Mouse (Mus musculus) neural tube, embryonic 15.5 days (tissue): ENCODE results near the gene 2610008E11Rik. TPM values are rescaled to one million over a fixed set of nuclear protein-coding genes. Genes with fewer than 3 reads are reported as not detected.
"Not testable (repeated sequence)": the region's sequence is repeated elsewhere in the genome, so short reads cannot be mapped to it uniquely, and the experiment has no call there.

Experiments used
- ATAC-seq: fragments of 200-750 bp; cut with Nextera tagmentation; 2 replicates; pipeline ENCODE4 v1.8.0; 2017; ENCODE audit warnings: mild to moderate bottlenecking, moderate TSS enrichment, moderate library complexity; ENCODE audit not compliant: low FRiP score
- H3K27ac ChIP-seq: fragments of 300-500 bp; sonication (generic); replicated peaks from 2 replicates; pipeline ENCODE4 v1.5.1; 2015; ENCODE audit warnings: mild to moderate bottlenecking, inconsistent platforms
- H3K27me3 ChIP-seq: fragments of 300-500 bp; sonication (generic); replicated peaks from 2 replicates; pipeline ENCODE4 v1.6.1; 2015; ENCODE audit warnings: inconsistent platforms
- H3K36me3 ChIP-seq: fragments of 300-500 bp; sonication (generic); 2 replicates; pipeline ENCODE4 v1.6.1; 2015; ENCODE audit warnings: inconsistent platforms
- H3K4me1 ChIP-seq: fragments of 300-500 bp; sonication (generic); 2 replicates; pipeline ENCODE4 v1.6.1; 2015; ENCODE audit warnings: inconsistent platforms
- H3K4me2 ChIP-seq: fragments of 300-500 bp; sonication (generic); 2 replicates; pipeline ENCODE4 v1.6.1; 2015; ENCODE audit warnings: inconsistent platforms, mild to moderate bottlenecking, moderate library complexity
- H3K4me3 ChIP-seq: fragments of 300-500 bp; sonication (generic); replicated peaks from 2 replicates; pipeline ENCODE4 v1.5.1; 2015; ENCODE audit warnings: mild to moderate bottlenecking, inconsistent platforms
- H3K9ac ChIP-seq: fragments of 300-500 bp; sonication (generic); replicated peaks from 2 replicates; pipeline ENCODE4 v1.6.1; 2015; ENCODE audit warnings: mild to moderate bottlenecking, inconsistent platforms
- H3K9me3 ChIP-seq: fragments of 300-500 bp; sonication (generic); replicated peaks from 2 replicates; pipeline ENCODE4 v1.6.1; 2016; ENCODE audit warnings: inconsistent platforms
- WGBS: fragments of 180-500 bp; shearing (Covaris S2); methylation state at CpG from one replicate; pipeline ENCODE4 v1.1.7; 2015; ENCODE audit warnings: mixed read lengths; 5-methylcytosine and 5-hydroxymethylcytosine counted together
- polyA plus RNA-seq: library from polyadenylated mRNA; unstranded; fragments of >200 nt; fragmentation: Nextera tagmentation; extraction: Ambion mirVana; gene quantifications from 2 replicates; pipeline ENCODE4 v1.2.1, GENCODE M21; 2015

Gene 2610008E11Rik
- polyA plus RNA-seq, 1 experiment from 2014 or later = 44.4 TPM

- H3K4me2 ChIP-seq, H3K9me3 ChIP-seq, H3K9ac ChIP-seq, ATAC-seq, H3K27ac ChIP-seq, H3K4me3 ChIP-seq, H3K4me1 ChIP-seq, H3K27me3 ChIP-seq: not testable (repeated sequence)
- WGBS = 86% methylated on average over 3 of the region's 3 CpGs
- peaks cover 37% of the 10 kb centered on the region for H3K36me3 ChIP-seq
Measured at GRCm38 (mm10) chr10:79057370-79057769, 40.0 kb downstream of the 2610008E11Rik start.

DNA sequence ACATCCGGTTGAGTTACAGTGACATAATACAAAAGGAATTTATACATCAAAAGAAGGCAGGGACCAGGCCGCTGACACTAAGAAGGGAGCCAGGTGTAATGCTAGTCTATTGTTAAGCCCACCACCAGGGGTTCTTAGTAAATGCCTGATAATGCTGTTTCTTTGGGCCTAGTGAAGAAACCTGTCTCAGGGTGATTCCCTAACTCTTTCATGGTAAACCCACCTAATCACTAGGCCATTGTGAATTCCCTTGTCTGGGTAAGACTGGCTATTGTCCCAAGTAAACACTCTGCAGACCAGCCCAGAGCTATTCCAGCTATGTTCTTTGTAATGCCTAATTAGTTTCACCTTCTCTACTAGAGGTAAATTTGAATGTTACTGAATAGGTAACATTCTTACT lies 54.9 kb downstream of the 2610008E11Rik start:
- not testable (repeated sequence) for H3K4me1 ChIP-seq, H3K27ac ChIP-seq, H3K27me3 ChIP-seq, H3K4me3 ChIP-seq, H3K9ac ChIP-seq, H3K4me2 ChIP-seq, ATAC-seq, H3K36me3 ChIP-seq
- peaks cover 12% of the 10 kb centered on the region for H3K9me3 ChIP-seq
- WGBS = 90% methylated on average over 2 of the region's 2 CpGs

- H3K4me1 ChIP-seq = no peaks in the 10 kb centered on the region
- no peak within 1 kb of the TSS for H3K4me2 ChIP-seq
- H3K9me3 ChIP-seq = 0 out of 2 replicates have a peak, but pooled peaks cover 4% of the 10 kb centered on the region
- no peak within 1 kb of the TSS for H3K9ac ChIP-seq
- H3K27ac ChIP-seq = no peak within 1 kb of the TSS
- H3K4me3 ChIP-seq = no peak within 1 kb of the TSS
- no peaks in the 10 kb centered on the region for H3K27me3 ChIP-seq
- H3K36me3 ChIP-seq = no peaks in the 10 kb centered on the region
- ATAC-seq = no peak
Measured at GRCm38 (mm10) chr10:79028441-79028840, 69.0 kb downstream of the 2610008E11Rik start, which contains the start of gene Olfr57. Olfr57 (plus strand) TSS chr10:79028741.

Other genes starting within 250 kb of the 2610008E11Rik start
- gene Olfr1356, start 245.4 kb downstream of the 2610008E11Rik start, polyA plus RNA-seq = not detected in 2 replicates
- not detected in 2 replicates for gene Olfr1355, start 222.1 kb downstream of the 2610008E11Rik start, polyA plus RNA-seq
- gene Olfr1354, start 184.4 kb downstream of the 2610008E11Rik start, polyA plus RNA-seq = not detected in 2 replicates
- gene Olfr8, start 147.0 kb downstream of the 2610008E11Rik start, polyA plus RNA-seq = not detected in 2 replicates
- not detected in 2 replicates for gene Olfr1353, start 134.3 kb downstream of the 2610008E11Rik start, polyA plus RNA-seq
- not detected in 2 replicates for gene Olfr1352, start 116.5 kb downstream of the 2610008E11Rik start, polyA plus RNA-seq
- 0.17 TPM in 1 of 2 replicates, not detected in the other for gene Olfr1351, start 85.1 kb downstream of the 2610008E11Rik start, polyA plus RNA-seq
- 0.24 and 0.60 TPM in 2 replicates for gene Olfr57, start 68.9 kb downstream of the 2610008E11Rik start, polyA plus RNA-seq
- not detected in 2 replicates for gene Vmn2r80, start 51.2 kb upstream of the 2610008E11Rik start, polyA plus RNA-seq
- gene Vmn2r81, start 150.1 kb upstream of the 2610008E11Rik start, polyA plus RNA-seq = not detected in 2 replicates